Mouse (Mus musculus) left cerebral cortex, adult 9 months (tissue): Measurements from ENCODE around the gene Gm26938.
A peak's percentile ranks its signal among the peaks of the same experiment; 100 is the strongest.

ENCODE experiments used
- DNase-seq, 2 experiments: peaks; one replicate each; pipeline ENCODE4 v3.0.0; 2022; ENCODE audit warnings: low spot score in 2 of 2

The Gm26938 gene

GRCm38 (mm10) chr5:139816445-139816844 is 9.8 kb downstream of the Gm26938 start:
- DNase-seq, result no peak

DNA sequence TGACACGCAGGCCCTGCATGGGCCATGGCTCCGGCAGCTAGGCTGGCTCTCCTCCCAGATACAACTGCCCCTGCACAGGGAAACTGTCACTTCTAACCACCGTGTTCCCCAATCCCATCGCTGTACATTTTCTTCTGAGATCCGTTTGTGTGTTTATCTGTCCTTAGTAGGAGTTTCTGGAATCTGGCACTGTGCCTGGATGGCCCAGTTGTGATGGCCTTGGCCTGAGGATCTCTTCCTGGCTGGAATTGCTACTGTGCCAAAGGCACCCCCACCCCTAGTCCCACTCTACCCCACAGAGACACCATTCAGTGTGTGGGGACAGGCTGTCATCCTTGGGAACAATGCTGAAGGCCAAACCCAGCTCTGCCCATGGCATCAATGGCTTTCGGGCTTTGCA is 10.2 kb downstream of the Gm26938 start:
- no peak for DNase-seq

DNA sequence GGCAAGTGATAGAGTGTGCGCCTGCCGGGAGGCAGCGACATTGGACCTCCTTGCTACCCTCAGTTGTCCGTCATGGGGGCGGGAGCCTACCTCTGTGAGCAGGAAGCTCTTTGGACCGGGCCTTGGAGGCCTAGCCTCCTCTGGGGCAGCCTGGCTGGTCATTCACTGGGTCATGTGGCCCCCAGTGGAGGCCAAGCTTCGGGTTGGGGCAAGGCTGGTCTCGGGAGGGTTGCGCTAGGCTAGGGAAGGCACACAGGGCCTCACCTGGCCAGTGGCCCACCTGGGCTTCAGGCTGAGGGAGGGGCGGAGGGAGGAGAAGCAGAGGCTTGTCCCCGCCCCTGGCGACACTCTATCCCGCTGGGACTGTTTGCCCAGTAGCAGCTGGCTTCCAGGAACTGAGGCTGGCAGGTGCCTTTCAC is 12.2 kb downstream of the Gm26938 start:
- no peak for DNase-seq

GRCm38 (mm10) chr5:139813126-139813490 is 13.1 kb downstream of the Gm26938 start:
- DNase-seq, result no peak

DNA sequence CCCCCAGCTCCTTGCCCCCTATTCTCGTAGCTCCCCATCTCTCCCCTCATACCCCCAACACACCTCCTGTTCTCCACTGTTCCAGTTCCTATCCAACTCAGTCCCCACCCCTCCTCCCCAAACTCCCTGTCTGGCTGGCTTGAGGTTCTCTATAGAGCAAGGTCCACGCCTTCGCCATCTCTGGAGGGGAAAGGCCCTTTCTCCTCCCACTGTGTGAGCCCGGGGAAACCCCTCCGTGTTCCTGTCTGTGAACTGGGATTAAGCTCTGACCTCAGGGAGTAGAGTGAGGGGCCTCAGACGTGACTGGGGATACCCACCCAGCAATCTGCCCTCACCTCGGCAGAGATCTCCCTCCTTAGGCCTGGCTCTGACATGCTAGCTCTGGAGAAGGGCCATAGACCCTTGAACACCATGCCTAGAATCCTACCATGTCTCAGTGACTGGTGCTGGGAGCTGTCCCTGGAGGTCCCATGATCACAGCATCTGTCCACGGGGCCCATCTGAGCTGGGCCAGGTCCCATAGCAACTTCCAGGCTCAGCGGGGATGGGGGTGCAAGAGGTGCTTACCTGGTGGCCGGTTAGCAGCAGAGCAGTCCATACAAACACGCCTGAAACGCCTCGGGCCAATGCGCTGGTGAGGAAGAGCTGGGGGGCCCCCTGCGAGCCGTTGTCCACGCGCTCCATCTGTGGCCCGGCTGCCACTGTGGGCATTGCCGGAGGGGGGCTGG is 13.6 kb downstream of the Gm26938 start:
- DNase-seq, result no peak

- DNase-seq, result no peak
These were observed 14.4 kb downstream of the Gm26938 start for GRCm38 (mm10) chr5:139811677-139812397.

DNA sequence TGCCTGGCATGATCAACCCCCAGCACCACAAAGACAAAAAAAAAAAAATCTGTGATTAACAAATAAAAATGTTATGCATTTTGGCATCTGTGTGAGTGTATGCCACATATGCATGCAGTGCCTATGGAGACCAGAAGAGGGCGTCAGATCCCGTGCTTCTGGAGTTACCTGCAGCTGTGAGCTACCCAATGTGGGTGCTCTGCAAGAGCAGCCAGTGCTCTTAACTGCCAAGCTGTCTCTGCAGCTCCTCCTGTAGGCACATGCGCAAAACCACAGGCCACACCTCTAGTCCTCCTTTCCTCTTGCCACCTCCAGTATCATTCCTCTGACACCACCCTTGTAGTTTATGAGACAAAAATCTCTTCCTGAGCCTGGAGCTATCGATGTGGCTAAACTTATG is 16.8 kb downstream of the Gm26938 start:
- DNase-seq, result no peak

GRCm38 (mm10) chr5:139805924-139806323 is 20.3 kb downstream of the Gm26938 start:
- DNase-seq, result no peak

- DNase-seq, result no peak
These were observed 21.6 kb downstream of the Gm26938 start for GRCm38 (mm10) chr5:139804573-139805111.

DNA sequence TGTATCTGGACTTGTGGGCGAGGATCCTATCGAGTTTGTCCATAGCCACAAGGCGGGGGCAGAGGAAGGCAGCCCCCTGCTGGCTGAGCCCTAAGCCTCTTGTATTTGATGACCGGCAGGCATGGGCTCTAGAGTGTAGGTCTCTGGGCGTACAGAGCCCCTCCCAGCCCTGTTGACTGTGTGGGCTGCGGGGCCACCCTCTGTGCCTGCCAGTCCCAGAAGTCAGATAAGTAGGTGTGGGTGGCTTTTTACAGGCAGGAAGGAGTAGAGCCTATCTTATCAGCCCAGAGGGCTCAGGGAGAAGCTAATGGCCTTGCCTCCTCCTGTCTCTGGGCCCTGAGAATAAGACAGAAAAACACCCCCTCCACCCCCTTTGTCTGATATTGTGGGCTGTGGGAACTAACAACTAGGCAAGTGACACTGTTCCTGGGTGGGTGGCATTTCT is 22.1 kb downstream of the Gm26938 start:
- no peak for DNase-seq

GRCm38 (mm10) chr5:139803601-139804102 is 22.6 kb downstream of the Gm26938 start:
- DNase-seq, result no peak

GRCm38 (mm10) chr5:139803165-139803564 is 23.0 kb downstream of the Gm26938 start:
- DNase-seq, result no peak

- no peak for DNase-seq
These were observed 24.3 kb downstream of the Gm26938 start for GRCm38 (mm10) chr5:139801880-139802279.

DNA sequence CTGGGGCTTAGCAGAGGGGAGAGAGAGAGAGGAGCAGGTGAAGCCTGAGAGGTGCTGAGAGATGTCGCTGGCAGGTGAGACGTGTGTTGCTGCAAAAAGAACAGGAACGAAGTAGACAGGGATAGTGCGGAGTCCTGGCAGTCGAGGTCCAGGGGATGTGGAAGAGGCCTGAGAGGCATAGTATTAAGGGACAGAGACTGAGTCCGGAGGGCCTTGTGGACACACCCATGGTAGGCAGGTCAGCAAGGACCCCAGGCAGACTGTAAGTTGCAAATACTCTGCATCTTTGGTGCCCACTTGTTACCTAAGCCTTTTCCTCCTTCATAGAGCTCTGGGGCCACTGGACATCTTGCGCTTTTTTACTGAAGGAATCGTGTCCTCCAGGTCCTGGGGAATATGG is 25.0 kb downstream of the Gm26938 start:
- no peak for DNase-seq

- no peak for DNase-seq
These were observed 26.2 kb downstream of the Gm26938 start for GRCm38 (mm10) chr5:139799801-139800590.

GRCm38 (mm10) chr5:139799041-139799440 is 27.2 kb downstream of the Gm26938 start:
- no peak for DNase-seq

DNA sequence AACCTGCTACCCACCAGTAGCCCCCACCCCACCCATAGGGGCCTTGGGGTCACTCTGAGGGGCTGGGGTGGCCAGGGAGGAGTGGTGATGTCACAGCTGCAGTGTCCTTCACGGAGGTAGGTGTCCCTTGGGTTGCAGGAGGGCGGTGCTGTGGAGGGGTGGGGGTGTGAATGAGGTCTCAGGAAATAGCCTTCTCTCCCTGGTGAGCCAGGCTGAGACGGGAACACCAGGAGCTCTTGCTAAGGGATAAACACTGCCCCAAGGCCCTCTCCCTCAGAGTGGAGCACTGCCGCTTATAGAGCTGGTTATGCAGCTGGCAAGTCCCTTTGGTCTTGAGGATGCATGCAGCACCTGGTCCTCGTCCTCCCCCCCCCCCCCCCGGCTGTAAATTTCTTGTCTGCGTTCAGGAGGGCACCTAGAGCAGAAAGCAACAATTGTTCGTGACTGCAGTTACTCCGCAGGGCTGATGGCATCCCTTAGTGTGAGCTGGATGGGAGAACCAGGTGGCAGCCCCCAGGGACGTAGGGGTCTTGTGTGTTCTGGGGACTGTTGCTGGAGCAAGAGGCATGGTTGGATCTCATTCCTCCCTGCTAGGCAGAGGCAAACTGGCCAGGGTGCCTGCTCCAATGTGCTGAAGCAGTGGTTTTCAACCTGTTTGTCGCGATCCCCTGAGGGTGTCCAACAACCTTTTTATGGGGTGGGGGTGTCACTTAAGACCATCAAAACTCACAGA is 27.9 kb downstream of the Gm26938 start:
- no peak for DNase-seq

DNA sequence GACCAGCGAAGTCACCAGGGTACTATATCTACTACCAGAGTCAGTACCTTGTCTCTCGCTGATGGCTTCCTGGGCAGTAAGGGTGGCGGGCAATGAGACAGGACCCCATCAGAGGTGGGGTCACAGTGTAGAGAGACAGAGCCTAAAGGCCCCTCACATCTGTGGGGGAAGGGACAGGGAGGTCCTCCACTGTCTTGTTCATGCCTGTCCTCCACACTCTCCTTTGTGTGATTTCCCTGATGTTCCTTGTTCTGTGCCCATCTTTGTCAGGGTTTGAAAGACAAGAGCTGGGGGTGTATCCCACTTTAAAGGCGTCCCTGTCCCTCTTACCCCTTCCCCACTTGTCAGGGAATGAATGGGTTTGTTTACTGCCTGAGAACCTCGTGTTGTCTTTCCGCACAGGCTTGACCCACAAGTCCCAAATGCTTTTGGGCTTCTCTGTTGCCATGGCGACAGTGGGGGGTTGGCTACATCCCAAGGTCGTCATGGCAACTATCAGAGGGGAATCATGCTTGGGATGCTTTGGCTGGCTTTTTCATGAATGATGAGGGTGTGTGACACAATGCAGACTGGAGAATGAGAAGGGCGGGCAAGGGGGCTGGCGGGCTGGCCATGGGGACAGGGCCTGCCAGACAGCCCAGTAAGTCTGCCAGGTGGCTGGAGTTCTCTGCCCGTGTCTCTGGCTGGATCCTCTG is 28.6 kb downstream of the Gm26938 start:
- DNase-seq, result peak; percentile 62 to 84

DNA sequence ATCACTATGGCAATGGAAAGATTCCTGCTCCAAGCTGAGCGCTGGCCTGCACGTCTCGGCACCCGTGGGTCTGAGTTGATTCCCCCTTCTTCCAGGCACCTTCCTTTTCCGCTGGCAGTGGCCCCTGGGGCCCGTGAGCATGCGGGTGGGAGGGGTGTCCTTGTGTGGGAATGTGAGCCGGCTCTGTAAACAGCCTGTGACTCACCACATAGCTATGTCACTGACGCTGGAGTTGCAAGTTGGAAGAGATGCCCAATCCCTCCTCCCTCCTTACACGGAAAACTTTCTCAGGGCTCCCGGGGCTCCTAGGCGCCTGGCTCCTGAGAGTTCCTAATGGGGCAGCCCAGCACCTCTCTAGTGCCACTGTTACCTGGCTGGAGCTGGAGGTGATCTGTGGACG is 29.3 kb downstream of the Gm26938 start:
- DNase-seq, result peak; percentile 39 to 68

DNA sequence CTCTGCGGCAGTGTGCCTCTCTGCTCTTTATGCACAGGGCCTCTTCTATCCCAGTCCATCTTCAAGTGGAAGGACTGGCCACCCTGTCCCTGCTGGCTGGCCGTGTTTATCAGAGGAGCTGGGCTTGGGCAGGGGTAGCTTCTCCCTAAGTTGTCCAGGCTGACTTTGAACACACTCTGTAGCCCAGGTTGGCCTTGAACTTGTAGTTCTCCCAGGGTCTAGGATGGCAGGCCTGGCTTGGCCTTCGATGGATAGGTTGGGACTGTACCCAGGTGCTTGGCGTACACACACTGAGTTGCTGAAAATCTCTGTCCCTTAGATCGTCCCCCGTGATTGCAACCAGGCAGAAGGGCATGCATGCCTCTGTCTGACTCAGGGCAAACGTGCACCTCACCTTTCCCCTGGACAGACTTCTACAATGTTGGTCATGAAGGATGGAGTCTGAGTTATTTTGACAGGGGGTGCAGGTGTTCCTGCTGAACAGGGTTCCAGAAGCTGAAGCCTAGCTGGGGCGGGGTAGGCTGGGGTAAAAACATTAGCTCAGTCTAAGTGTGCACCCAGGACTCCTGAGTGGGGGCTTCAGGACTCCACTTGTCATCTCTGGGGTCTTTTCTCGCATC is 30.1 kb downstream of the Gm26938 start:
- DNase-seq, result no peak
